ENCODE assay signal across 17 mouse cellular contexts in the genomic region with DNA sequence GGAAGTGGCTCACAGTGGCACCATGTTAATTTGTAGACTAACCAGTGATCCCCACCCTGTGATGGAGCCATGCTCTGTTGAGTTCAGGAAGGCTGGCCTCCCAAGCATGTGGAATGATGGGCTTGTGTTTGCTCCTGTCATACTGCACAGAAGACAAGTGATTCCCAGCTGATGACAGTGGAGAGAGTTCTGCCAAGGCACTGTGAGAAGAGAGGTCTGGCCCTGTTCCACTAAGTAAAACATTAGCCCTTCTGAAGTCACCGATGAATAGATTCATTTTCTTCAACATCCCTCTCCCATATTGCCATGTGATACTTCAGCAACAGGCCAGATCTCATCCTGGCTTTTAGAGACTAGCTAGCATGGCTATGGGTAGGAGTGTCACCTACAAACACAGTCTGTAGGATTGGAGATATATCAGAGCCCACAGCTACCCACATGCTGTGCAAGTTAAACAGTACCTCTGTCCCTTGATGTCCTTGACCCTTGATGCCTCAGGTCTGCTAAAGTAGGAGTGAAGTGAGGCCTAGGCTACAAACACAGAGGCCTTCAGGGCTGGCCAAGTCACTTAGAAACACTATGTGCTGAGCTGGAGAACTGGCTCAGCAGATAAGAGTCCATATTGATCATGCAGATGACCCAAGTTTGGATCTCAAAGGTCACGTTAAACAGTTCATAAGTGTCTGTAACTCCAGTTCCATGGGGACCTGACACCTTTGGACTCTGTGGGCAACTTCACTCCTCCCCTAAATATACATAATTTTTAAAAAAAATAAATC. TPM values are rescaled to one million over a fixed set of nuclear protein-coding genes. Genes with fewer than 3 reads are reported as not detected.
"Had no signal": no experiment of that assay in that cellular context is flagged by ENCODE, and none has a peak within 500 bp of the region (broad histone marks: within the 10 kb centered on the region; RNA-seq: fewer than 3 reads in every experiment).

No protein-coding gene starts in this region.

- H3K4me3 ChIP-seq: layer of hippocampus, adult 2 months; limb, embryonic 13.5 days; midbrain, embryonic 10.5 days; myocyte; neural tube, embryonic 15.5 days had no signal

- H3K27me3 ChIP-seq: limb, embryonic 13.5 days; neural tube, embryonic 15.5 days had no signal

- H3K4me2 ChIP-seq: limb, embryonic 13.5 days; lung, embryonic 14.5 days; neural tube, embryonic 15.5 days had no signal

- H3K36me3 ChIP-seq: limb, embryonic 13.5 days; midbrain, embryonic 10.5 days; neural tube, embryonic 15.5 days had no signal

- H3K9me3 ChIP-seq: limb, embryonic 13.5 days; midbrain, embryonic 10.5 days; neural tube, embryonic 15.5 days had no signal

- H3K4me1 ChIP-seq: neural tube, embryonic 15.5 days had no signal

- H3K27ac ChIP-seq: kidney, postnatal 0 days; layer of hippocampus, adult 2 months; limb, embryonic 13.5 days; liver, embryonic 14.5 days; midbrain, embryonic 10.5 days; neural tube, embryonic 15.5 days; stomach, postnatal 0 days had no signal

- H3K9ac ChIP-seq: limb, embryonic 13.5 days; liver, embryonic 14.5 days; lung, embryonic 14.5 days; neural tube, embryonic 15.5 days had no signal

- DNase-seq: left cerebral cortex, postnatal 4 days; lung, embryonic 14.5 days; lung, postnatal 10 days; lung, postnatal 4 days; midbrain, embryonic 14.5 days; right cerebral cortex, adult 18-20 months; right cerebral cortex, postnatal 25 days; thymus, postnatal 4 days had no signal

RNA-seq across cellular contexts. Expression of a gene that starts 11.8 kb away (rescaled TPM):
- polyA plus RNA-seq: myocyte had no signal

RNA-seq across cellular contexts. Expression of a gene that starts 26.8 kb away (rescaled TPM):
- total RNA-seq: layer of hippocampus, postnatal 10 days had no signal
- polyA plus RNA-seq: myocyte had no signal

RNA-seq across cellular contexts. Expression of a gene that starts 32.4 kb away (rescaled TPM):
- polyA plus RNA-seq: lung, embryonic 14.5 days; myocyte had no signal
